Mouse (Mus musculus): ENCODE measurements around the gene Mef2c.

Gene Mef2c

GRCm38 (mm10) chr13:83503919-83504318, at the start of gene Mef2c:
TSS of gene Mef2c (plus strand) at chr13:83504034.
- DNase-seq: no peak

GRCm38 (mm10) chr13:83458729-83459128, 45.1 kb upstream of the Mef2c start:
- no peak for DNase-seq

- no peak for DNase-seq
Measured at GRCm38 (mm10) chr13:83459600-83459999, 44.2 kb upstream of the Mef2c start.

GRCm38 (mm10) chr13:83460620-83461019, 43.2 kb upstream of the Mef2c start:
- DNase-seq: no peak

- no peak for DNase-seq
Measured at GRCm38 (mm10) chr13:83461556-83461955, 42.3 kb upstream of the Mef2c start.

GRCm38 (mm10) chr13:83466756-83467155, 37.1 kb upstream of the Mef2c start:
- DNase-seq: no peak

- DNase-seq: no peak
Measured at GRCm38 (mm10) chr13:83468794-83469193, 35.0 kb upstream of the Mef2c start.

GRCm38 (mm10) chr13:83473755-83474154, 30.1 kb upstream of the Mef2c start:
- DNase-seq: no peak

GRCm38 (mm10) chr13:83480388-83480787, 23.4 kb upstream of the Mef2c start:
- no peak for DNase-seq

- DNase-seq: no peak
Measured at GRCm38 (mm10) chr13:83481310-83481709, 22.5 kb upstream of the Mef2c start.

- no peak for DNase-seq
Measured at GRCm38 (mm10) chr13:83482087-83482486, 21.7 kb upstream of the Mef2c start.

GRCm38 (mm10) chr13:83484215-83484614, 19.6 kb upstream of the Mef2c start:
- DNase-seq: no peak

GRCm38 (mm10) chr13:83484721-83485369, 19.0 kb upstream of the Mef2c start:
- no peak for DNase-seq

- DNase-seq: no peak
Measured at GRCm38 (mm10) chr13:83492051-83492450, 11.8 kb upstream of the Mef2c start.

- no peak for DNase-seq
Measured at GRCm38 (mm10) chr13:83497708-83498107, 6.1 kb upstream of the Mef2c start.

- DNase-seq: no peak
Measured at GRCm38 (mm10) chr13:83499526-83499925, 4.3 kb upstream of the Mef2c start.

GRCm38 (mm10) chr13:83507687-83508086, 3.9 kb downstream of the Mef2c start:
- no peak for DNase-seq

- DNase-seq: no peak
Measured at GRCm38 (mm10) chr13:83515013-83515547, 11.2 kb downstream of the Mef2c start.

GRCm38 (mm10) chr13:83517660-83518609, 14.1 kb downstream of the Mef2c start:
- DNase-seq: peak; percentile 38

GRCm38 (mm10) chr13:83520807-83521206, 17.0 kb downstream of the Mef2c start:
- no peak for DNase-seq

- peak; percentile 62 for DNase-seq
Measured at GRCm38 (mm10) chr13:83523232-83523969, 19.6 kb downstream of the Mef2c start.

GRCm38 (mm10) chr13:83524159-83524901, 20.5 kb downstream of the Mef2c start:
- peak; percentile 45 for DNase-seq
